ENCODE assay signal across 15 mouse cellular contexts in the genomic region with DNA sequence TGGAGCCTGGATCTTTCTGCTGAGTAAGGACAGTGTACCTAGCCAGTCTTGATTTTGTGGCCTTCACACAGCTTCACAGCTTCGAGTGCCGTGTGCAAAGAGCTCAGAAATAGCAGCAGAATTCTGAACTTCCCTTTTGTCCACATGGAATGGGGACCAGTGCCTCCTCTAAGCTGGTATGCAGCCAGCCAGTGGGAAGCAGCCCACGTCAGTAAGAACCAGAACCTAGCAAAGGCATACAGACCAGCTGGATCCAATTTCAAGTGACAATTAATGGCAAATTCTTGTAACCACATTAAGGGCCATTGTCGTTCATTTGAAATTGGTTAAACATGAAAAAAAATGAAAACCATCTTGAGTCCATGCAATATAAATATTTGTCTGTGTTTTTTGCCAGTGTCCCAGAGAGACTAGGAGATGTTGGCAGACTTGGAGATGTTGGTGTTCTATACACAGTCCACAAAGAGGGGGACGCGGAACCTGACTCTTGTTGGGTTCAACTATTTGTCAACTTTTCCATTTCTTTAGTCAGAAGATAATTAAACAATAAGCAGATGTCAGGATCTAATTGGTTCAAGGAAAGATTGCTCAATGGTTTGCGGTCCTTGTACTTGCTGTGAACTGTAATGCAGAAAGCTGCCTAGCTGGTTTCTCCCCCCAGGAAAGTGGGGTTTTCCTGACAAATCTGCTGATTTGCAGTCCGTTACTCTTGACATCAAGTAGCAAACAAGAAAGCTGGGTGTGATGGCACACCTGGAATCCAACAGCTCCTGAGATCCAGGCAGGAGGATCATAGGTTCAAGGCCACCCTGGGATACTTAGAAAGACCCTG.
DNase-seq lines count a peak whose midpoint lies in the region; ATAC-seq and TF ChIP-seq lines count a peak whose summit lies in the region.
"Had no signal": no experiment of that assay in that cellular context is flagged by ENCODE, and none has a peak within 500 bp of the region (broad histone marks: within the 10 kb centered on the region; RNA-seq: fewer than 3 reads in every experiment).

No protein-coding gene starts in this region.

- 0 out of 2 replicates have a peak, but pooled peaks cover 4% of the 10 kb centered on the region for H3K4me1 ChIP-seq in embryonic facial prominence, embryonic 14.5 days (ENCODE audit: control insufficient read depth, insufficient read depth, low read length)
- H3K4me1 ChIP-seq in lung, adult 2 months (ENCODE audit: control insufficient read depth, insufficient read depth, low read length), result no peaks in the 10 kb centered on the region
- 0 out of 2 replicates have a peak, but pooled peaks cover 3% of the 10 kb centered on the region for H3K4me1 ChIP-seq in hindbrain, embryonic 12.5 days
- H3K4me1 ChIP-seq: heart, embryonic 13.5 days; intestine, embryonic 15.5 days had no signal

- TF ChIP-seq POLR2A in lung, adult 2 months (IDR thresholded peaks at IDR 0.05; ENCODE audit: borderline replicate concordance, extremely low read depth, low read depth, low read length), result no peak

- peak; percentile 8 to 19 for DNase-seq in left cerebral cortex, postnatal 36 days (ENCODE audit: low spot score in 2 of 2)
- DNase-seq in left cerebral cortex, postnatal 10 days (ENCODE audit: extremely low spot score in 1 of 2, low spot score in 2 of 2), result no peak
- peak; percentile 84 for DNase-seq in embryonic facial prominence, embryonic 14.5 days (ENCODE audit: low spot score)
- DNase-seq in lung, adult 2 months, result peak; percentile 26
- peak; percentile 35 to 62 for DNase-seq in lung, postnatal 4 days
- no peak for DNase-seq in urinary bladder, postnatal 36 days (ENCODE audit: low spot score in 2 of 2)
- no peak for DNase-seq in urinary bladder, postnatal 4 days (ENCODE audit: low spot score in 2 of 2)
- DNase-seq: adrenal gland, adult 2 months; cerebellum, adult 2 months; forebrain, postnatal 0 days; kidney, postnatal 14 days; thymus, adult 18-20 months had no signal

- peaks cover 6% of the 10 kb centered on the region; the same call in 1 of the 2 replicates for H3K9me3 ChIP-seq in embryonic facial prominence, embryonic 14.5 days (ENCODE audit: control insufficient read depth, low read length)
- H3K9me3 ChIP-seq in hindbrain, embryonic 12.5 days (replicated peaks), result no peaks in the 10 kb centered on the region
- H3K9me3 ChIP-seq: intestine, embryonic 15.5 days had no signal

- H3K9ac ChIP-seq in embryonic facial prominence, embryonic 14.5 days (ENCODE audit: low read depth, low read length), result no peak overlapping the region
- H3K9ac ChIP-seq in hindbrain, embryonic 12.5 days, result no peak overlapping the region
- H3K9ac ChIP-seq: forebrain, postnatal 0 days; heart, embryonic 13.5 days; intestine, embryonic 15.5 days had no signal

- no peaks in the 10 kb centered on the region for H3K36me3 ChIP-seq in embryonic facial prominence, embryonic 14.5 days (ENCODE audit: control insufficient read depth, insufficient read depth, low read length)
- no peaks in the 10 kb centered on the region for H3K36me3 ChIP-seq in hindbrain, embryonic 12.5 days
- H3K36me3 ChIP-seq: heart, embryonic 13.5 days; intestine, embryonic 15.5 days had no signal

- H3K4me2 ChIP-seq in embryonic facial prominence, embryonic 14.5 days (ENCODE audit: low read depth, low read length), result no peak overlapping the region
- H3K4me2 ChIP-seq in hindbrain, embryonic 12.5 days (replicated peaks), result no peak overlapping the region
- H3K4me2 ChIP-seq: heart, embryonic 13.5 days; intestine, embryonic 15.5 days had no signal

- intact Hi-C loops in left cerebral cortex, postnatal 36 days (cut with DNase I), result no loop called here
- intact Hi-C loops in left cerebral cortex, postnatal 10 days (cut with DNase I), result no loop called here

- H3K27me3 ChIP-seq in embryonic facial prominence, embryonic 14.5 days (replicated peaks; ENCODE audit: control insufficient read depth, insufficient read depth, low read length), result 0 out of 2 replicates have a peak, but pooled peaks cover 4% of the 10 kb centered on the region
- 0 out of 2 replicates have a peak, but pooled peaks cover 2% of the 10 kb centered on the region for H3K27me3 ChIP-seq in hindbrain, embryonic 12.5 days
- H3K27me3 ChIP-seq: intestine, embryonic 15.5 days had no signal

- no peak for TF ChIP-seq CTCF in lung, adult 2 months (IDR thresholded peaks at IDR 0.05; ENCODE audit: insufficient read depth, low read length)

- no peak overlapping the region for H3K4me3 ChIP-seq in embryonic facial prominence, embryonic 14.5 days (ENCODE audit: low read depth, low read length)
- H3K4me3 ChIP-seq in lung, adult 2 months (replicated peaks; ENCODE audit: extremely low read depth, low read depth, low read length), result no peak overlapping the region
- H3K4me3 ChIP-seq in hindbrain, embryonic 12.5 days, result no peak overlapping the region
- H3K4me3 ChIP-seq: heart, embryonic 13.5 days; intestine, embryonic 15.5 days had no signal

- 41% methylated on average over 8 of the region's 8 CpGs for WGBS in embryonic facial prominence, embryonic 14.5 days
- WGBS in lung, adult 2 months, result 48% methylated on average over 8 of the region's 8 CpGs
- WGBS in hindbrain, embryonic 12.5 days, result 79% methylated on average over 8 of the region's 8 CpGs

- 0 out of 2 replicates have a peak, but pooled peaks have one; percentile 53 for ATAC-seq in embryonic facial prominence, embryonic 14.5 days (ENCODE audit: low read depth)
- ATAC-seq in hindbrain, embryonic 12.5 days (ENCODE audit: low FRiP score), result no peak
- ATAC-seq: forebrain, postnatal 0 days; intestine, embryonic 15.5 days had no signal

- H3K27ac ChIP-seq in embryonic facial prominence, embryonic 14.5 days (replicated peaks; ENCODE audit: low read depth, low read length), result no peak overlapping the region
- H3K27ac ChIP-seq in hindbrain, embryonic 12.5 days, result no peak overlapping the region
- H3K27ac ChIP-seq: heart, embryonic 13.5 days; intestine, embryonic 15.5 days had no signal

Comparison
In these comparisons a context has a peak if more than half of its experiments do, and no peak if none do; other contexts are left out.
1. DNase-seq: peak in left cerebral cortex, postnatal 36 days (2 of 2), embryonic facial prominence, embryonic 14.5 days (single experiment), lung, adult 2 months (single experiment) and lung, postnatal 4 days (2 of 2); none in left cerebral cortex, postnatal 10 days (0 of 2), urinary bladder, postnatal 36 days (0 of 2) and urinary bladder, postnatal 4 days (0 of 2).